Mouse (Mus musculus) midbrain, embryonic 15.5 days (tissue): ENCODE results near the gene Ssty2. TPM values are rescaled to one million over a fixed set of nuclear protein-coding genes. Genes with fewer than 3 reads are reported as not detected.
"Not testable (repeated sequence)": the region's sequence is repeated elsewhere in the genome, so short reads cannot be mapped to it uniquely, and the experiment has no call there.

Experiments used
- ATAC-seq: fragments of 200-750 bp; cut with Nextera tagmentation; replicated peaks from 2 replicates; pipeline ENCODE4 v1.8.0; 2017; ENCODE audit warnings: moderate TSS enrichment
- H3K27ac ChIP-seq: fragments of 300-500 bp; sonication (generic); 2 replicates; pipeline ENCODE4 v1.5.1; 2015; ENCODE audit warnings: mild to moderate bottlenecking, inconsistent platforms
- H3K27me3 ChIP-seq: fragments of 300-500 bp; sonication (generic); replicated peaks from 2 replicates; pipeline ENCODE4 v1.6.1; 2015; ENCODE audit warnings: inconsistent platforms
- H3K36me3 ChIP-seq: fragments of 300-500 bp; sonication (generic); replicated peaks from 2 replicates; pipeline ENCODE4 v1.6.1; 2015; ENCODE audit warnings: inconsistent platforms
- H3K4me1 ChIP-seq: fragments of 300-500 bp; sonication (generic); 2 replicates; pipeline ENCODE4 v1.6.1; 2015; ENCODE audit warnings: inconsistent platforms
- H3K4me2 ChIP-seq: fragments of 300-500 bp; sonication (generic); 2 replicates; pipeline ENCODE4 v1.6.1; 2015; ENCODE audit warnings: inconsistent platforms, mild to moderate bottlenecking, moderate library complexity
- H3K4me3 ChIP-seq: fragments of 300-500 bp; sonication (generic); 2 replicates; pipeline ENCODE4 v1.5.1; 2015; ENCODE audit warnings: mild to moderate bottlenecking, inconsistent platforms
- H3K9ac ChIP-seq: fragments of 300-500 bp; sonication (generic); 2 replicates; pipeline ENCODE4 v1.6.1; 2015; ENCODE audit warnings: mild to moderate bottlenecking, inconsistent platforms
- H3K9me3 ChIP-seq: fragments of 300-500 bp; sonication (generic); 2 replicates; pipeline ENCODE4 v1.6.1; 2016; ENCODE audit warnings: inconsistent platforms
- WGBS: fragments of 180-500 bp; shearing (Covaris S2); methylation state at CpG from one replicate; pipeline ENCODE4 v1.1.7; 2015; ENCODE audit warnings: mixed read lengths; 5-methylcytosine and 5-hydroxymethylcytosine counted together
- polyA plus RNA-seq: library from polyadenylated mRNA; unstranded; fragments of >200 nt; fragmentation: Nextera tagmentation; extraction: Ambion mirVana; gene quantifications from 2 replicates; pipeline ENCODE4 v1.2.1, GENCODE M21; 2015

The Ssty2 gene
- not detected in 2 replicates for polyA plus RNA-seq

DNA sequence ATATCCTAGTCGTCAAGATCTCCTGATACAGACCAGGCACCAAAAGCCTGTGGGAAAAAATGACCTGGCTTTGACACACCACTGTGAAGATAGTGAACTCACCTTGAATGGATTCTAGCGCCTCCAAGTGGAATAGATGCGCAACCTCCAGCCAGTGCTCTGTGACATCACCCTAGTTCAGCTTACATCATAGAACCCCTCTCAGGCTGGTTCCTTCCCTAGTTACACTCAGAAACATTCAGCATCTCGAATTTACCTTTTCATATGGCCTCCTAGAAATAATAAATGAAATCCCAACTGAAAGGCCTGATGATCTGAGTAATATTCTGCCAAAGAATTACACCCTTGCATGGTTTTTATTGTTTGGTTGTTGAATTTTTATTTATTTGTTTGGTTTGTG is at the start of gene Ssty2:
Gene Ssty2, minus strand, starts transcription at position 101 of the 400 bp plus-strand sequence.
- not testable (repeated sequence) for H3K27ac ChIP-seq, ATAC-seq, H3K36me3 ChIP-seq

More for the DNA sequence above, at the start of gene Ssty2:
- not testable (repeated sequence) for H3K4me2 ChIP-seq, H3K9ac ChIP-seq, H3K27me3 ChIP-seq, H3K4me3 ChIP-seq, H3K9me3 ChIP-seq, H3K4me1 ChIP-seq
- WGBS = no CpG with 5 or more reads among the region's 4 CpGs
